Mouse (Mus musculus) hindbrain, embryonic 16.5 days (tissue): ENCODE measurements around the gene E2f8. TPM values are rescaled to one million over a fixed set of nuclear protein-coding genes. Genes with fewer than 3 reads are reported as not detected.

Source experiments
- ATAC-seq: fragments of 200-750 bp; cut with Nextera tagmentation; 2 replicates; pipeline ENCODE4 v1.8.0; 2017; ENCODE audit warnings: moderate TSS enrichment, moderate library complexity
- H3K27ac ChIP-seq: fragments of 300-500 bp; sonication (generic); 2 replicates; pipeline ENCODE4 v1.5.1; 2014; ENCODE audit warnings: low read depth, mild to moderate bottlenecking, control low read depth, low read length, moderate library complexity
- H3K27me3 ChIP-seq: fragments of 300-500 bp; sonication (generic); replicated peaks from 2 replicates; pipeline ENCODE4 v1.6.1; 2014; ENCODE audit warnings: low read length; ENCODE audit not compliant: control insufficient read depth, insufficient read depth
- H3K36me3 ChIP-seq: fragments of 300-500 bp; sonication (generic); 2 replicates; pipeline ENCODE4 v1.6.1; 2014; ENCODE audit warnings: mild to moderate bottlenecking, low read length, moderate library complexity, mixed read lengths; ENCODE audit not compliant: control insufficient read depth, insufficient read depth
- H3K4me1 ChIP-seq: fragments of 300-500 bp; sonication (generic); 2 replicates; pipeline ENCODE4 v1.6.1; 2014; ENCODE audit warnings: low read depth, low read length; ENCODE audit not compliant: control insufficient read depth, insufficient read depth
- H3K4me2 ChIP-seq: fragments of 300-500 bp; sonication (generic); 2 replicates; pipeline ENCODE4 v1.6.1; 2014; ENCODE audit warnings: mild to moderate bottlenecking, low read length, control low read depth, moderate library complexity
- H3K4me3 ChIP-seq: fragments of 300-500 bp; sonication (generic); 2 replicates; pipeline ENCODE4 v1.5.1; 2014; ENCODE audit warnings: mild to moderate bottlenecking, low read length, control low read depth, moderate library complexity
- H3K9ac ChIP-seq: fragments of 300-500 bp; sonication (generic); 2 replicates; pipeline ENCODE4 v1.6.1; 2014; ENCODE audit warnings: low read depth, mild to moderate bottlenecking, control low read depth, low read length, moderate library complexity
- H3K9me3 ChIP-seq: fragments of 300-500 bp; sonication (generic); 2 replicates; pipeline ENCODE4 v1.6.1; 2014; ENCODE audit warnings: mild to moderate bottlenecking, low read length, moderate library complexity; ENCODE audit not compliant: control insufficient read depth
- WGBS: fragments of 180-500 bp; shearing (Covaris S2); extraction: QIAGEN DNeasy Blood & Tissue Kit; methylation state at CpG from one replicate; pipeline ENCODE4 v1.1.7; 2014; 5-methylcytosine and 5-hydroxymethylcytosine counted together
- polyA plus RNA-seq: library from polyadenylated mRNA; unstranded; fragments of >200 nt; fragmentation: Nextera tagmentation; extraction: Ambion mirVana; gene quantifications from 2 replicates; pipeline ENCODE4 v1.2.1, GENCODE M21; 2015

The E2f8 gene
- polyA plus RNA-seq, 1 experiment from 2014 or later = 2.5 TPM

- no peak; the same call in 1 of the 2 replicates for ATAC-seq
- WGBS = 43% methylated on average over 6 of the region's 6 CpGs
- no peak overlapping the region for H3K9ac ChIP-seq
- H3K4me3 ChIP-seq = no peak overlapping the region
- no peaks in the 10 kb centered on the region for H3K4me1 ChIP-seq
- no peaks in the 10 kb centered on the region for H3K27me3 ChIP-seq
- no peaks in the 10 kb centered on the region for H3K36me3 ChIP-seq
- H3K4me2 ChIP-seq = no peak overlapping the region
- no peaks in the 10 kb centered on the region for H3K9me3 ChIP-seq
- 0 out of 2 replicates have a peak overlapping the region, but pooled peaks have one; percentile 7 for H3K27ac ChIP-seq
These were observed 29.8 kb downstream of the E2f8 start for GRCm38 (mm10) chr7:48851529-48852104.

- ATAC-seq = no peak
These were observed 33.4 kb downstream of the E2f8 start, which contains the start of gene Csrp3 for GRCm38 (mm10) chr7:48847820-48848650. Csrp3 (minus strand) TSS chr7:48848033.

DNA sequence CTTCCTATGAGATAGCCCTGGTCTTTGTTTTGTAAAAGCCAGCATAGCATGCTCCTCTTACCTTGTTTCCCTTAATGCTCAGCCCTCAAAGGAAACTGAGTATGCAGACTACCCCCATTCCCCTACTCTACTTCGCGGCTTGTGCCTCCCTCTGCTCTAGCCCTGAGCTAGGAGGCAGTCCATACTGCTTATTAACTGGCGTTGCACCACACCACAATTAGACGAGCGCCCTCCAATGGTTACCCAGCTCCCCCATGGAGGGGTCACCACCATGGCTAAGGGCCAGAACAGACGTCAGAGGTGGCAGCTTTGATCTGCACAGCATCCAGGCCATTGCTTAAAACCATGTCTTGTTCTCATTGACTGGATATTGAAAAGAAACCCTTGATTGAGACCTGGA is 34.6 kb downstream of the E2f8 start:
- WGBS = 42% methylated on average over 6 of the region's 6 CpGs
- ATAC-seq = no peak
- Histone ChIP-seq H3K9ac (no peak overlapping the region), H3K4me1 (no peaks in the 10 kb centered on the region), H3K27me3 (no peaks in the 10 kb centered on the region; the same call in none of the 2 replicates), H3K4me3 (no peak overlapping the region), H3K36me3 (no peaks in the 10 kb centered on the region), H3K9me3 (no peaks in the 10 kb centered on the region), H3K4me2 (no peak overlapping the region), H3K27ac (no peak overlapping the region)

More at GRCm38 (mm10) chr7:48847820-48848650, 33.4 kb downstream of the E2f8 start, which contains the start of gene Csrp3:
- no peak within 1 kb of the TSS for H3K4me2 ChIP-seq
- no peaks in the 10 kb centered on the region for H3K36me3 ChIP-seq
- no peak within 1 kb of the TSS for H3K27ac ChIP-seq
- no peaks in the 10 kb centered on the region; the same call in none of the 2 replicates for H3K27me3 ChIP-seq
- WGBS = 36% methylated on average over 11 of the region's 11 CpGs
- H3K9ac ChIP-seq = no peak within 1 kb of the TSS
- no peaks in the 10 kb centered on the region for H3K4me1 ChIP-seq
- no peaks in the 10 kb centered on the region for H3K9me3 ChIP-seq
- no peak within 1 kb of the TSS for H3K4me3 ChIP-seq

DNA sequence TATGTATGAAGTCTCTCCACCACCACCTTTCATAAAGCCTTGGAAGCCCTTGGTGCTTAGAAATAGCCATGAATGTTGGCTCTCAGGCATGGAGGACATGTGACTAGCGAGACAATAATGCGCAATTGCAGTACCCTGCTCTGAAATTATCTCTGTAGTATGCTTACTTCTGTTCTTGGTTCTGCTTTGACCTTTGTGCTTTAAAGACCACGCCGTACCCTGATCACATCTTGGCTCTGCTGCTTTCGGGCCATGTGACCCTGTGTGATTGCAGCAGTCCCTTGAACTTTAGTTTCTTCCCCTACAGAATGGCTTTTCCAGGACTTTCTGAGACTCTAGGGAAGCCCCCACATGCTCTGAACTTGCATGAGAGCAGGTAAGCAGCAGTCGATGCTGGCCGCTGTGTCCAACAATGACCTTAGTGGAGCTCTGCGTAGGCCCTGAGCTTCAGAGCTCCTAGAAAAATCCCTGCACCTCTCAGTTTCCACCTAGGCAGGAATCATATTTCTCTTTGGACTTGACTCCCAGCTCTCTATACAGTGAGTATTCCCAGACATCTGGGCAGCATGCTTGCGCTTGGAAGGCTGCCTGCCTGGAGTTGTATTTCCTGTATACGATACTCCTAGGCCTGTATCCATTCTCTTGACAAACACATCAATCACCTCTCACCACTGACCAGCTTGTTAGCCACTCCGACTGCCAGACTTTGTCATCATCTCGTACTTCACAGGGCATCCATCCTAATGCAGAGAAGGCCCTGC is 36.0 kb downstream of the E2f8 start:
- H3K4me3 ChIP-seq = no peak overlapping the region
- 87% methylated on average over 12 of the region's 12 CpGs for WGBS
- no peaks in the 10 kb centered on the region for H3K9me3 ChIP-seq
- no peak overlapping the region for H3K4me2 ChIP-seq
- no peaks in the 10 kb centered on the region for H3K4me1 ChIP-seq
- H3K36me3 ChIP-seq = no peaks in the 10 kb centered on the region
- ATAC-seq = no peak
- H3K27ac ChIP-seq = no peak overlapping the region
- peaks cover 2% of the 10 kb centered on the region for H3K27me3 ChIP-seq
- H3K9ac ChIP-seq = no peak overlapping the region

DNA sequence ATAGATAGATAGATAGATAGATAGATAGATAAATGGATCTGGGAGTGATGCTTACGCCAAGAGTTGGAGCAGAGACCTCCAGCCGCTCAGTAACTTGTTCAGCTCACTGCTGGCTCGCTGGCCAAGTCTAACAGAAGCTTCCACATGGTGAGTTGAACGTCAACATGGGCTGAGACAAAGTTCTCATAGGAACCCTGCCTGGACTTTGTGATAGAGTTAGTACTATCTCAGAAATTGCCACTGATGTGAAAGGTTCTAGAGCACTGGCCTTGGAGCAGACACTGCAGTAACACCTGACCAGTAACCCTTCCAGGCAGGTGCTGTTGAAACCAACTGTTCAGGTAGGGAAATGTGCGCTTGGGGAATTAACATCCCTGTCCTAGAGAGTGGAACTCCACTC is 37.9 kb downstream of the E2f8 start:
- no peak for ATAC-seq
- Histone ChIP-seq H3K4me3 (no peak overlapping the region), H3K4me2 (no peak overlapping the region), H3K9ac (no peak overlapping the region), H3K27me3 (peaks cover 11% of the 10 kb centered on the region), H3K9me3 (no peaks in the 10 kb centered on the region), H3K27ac (no peak overlapping the region), H3K4me1 (no peaks in the 10 kb centered on the region), H3K36me3 (no peaks in the 10 kb centered on the region)
- 88% methylated on average over 5 of the region's 5 CpGs for WGBS

DNA sequence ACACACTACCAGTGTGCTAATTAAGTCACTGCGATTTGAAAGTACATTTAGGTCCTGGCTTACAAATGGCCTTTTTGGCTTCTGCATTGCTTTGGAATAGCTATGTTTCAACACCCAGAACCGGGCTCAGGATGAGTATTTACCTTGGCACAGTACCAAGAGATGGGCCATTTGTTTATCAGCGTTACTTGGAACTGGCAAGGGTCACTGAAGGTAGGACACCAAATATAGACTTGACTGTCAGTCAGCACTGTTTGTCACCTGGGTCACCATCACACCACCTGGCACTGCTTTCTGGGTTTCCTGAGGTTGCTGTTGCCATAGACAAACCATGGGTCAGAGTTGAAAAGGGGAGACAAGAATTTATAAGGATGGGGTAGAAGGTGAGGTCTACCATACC is 39.0 kb downstream of the E2f8 start:
- no peak overlapping the region for H3K9ac ChIP-seq
- H3K4me1 ChIP-seq = no peaks in the 10 kb centered on the region
- no peak overlapping the region for H3K4me3 ChIP-seq
- H3K4me2 ChIP-seq = no peak overlapping the region
- ATAC-seq = no peak
- H3K9me3 ChIP-seq = no peaks in the 10 kb centered on the region
- 68% methylated on average over 3 of the region's 3 CpGs for WGBS
- H3K36me3 ChIP-seq = no peaks in the 10 kb centered on the region
- peaks cover 13% of the 10 kb centered on the region for H3K27me3 ChIP-seq
- no peak overlapping the region for H3K27ac ChIP-seq

DNA sequence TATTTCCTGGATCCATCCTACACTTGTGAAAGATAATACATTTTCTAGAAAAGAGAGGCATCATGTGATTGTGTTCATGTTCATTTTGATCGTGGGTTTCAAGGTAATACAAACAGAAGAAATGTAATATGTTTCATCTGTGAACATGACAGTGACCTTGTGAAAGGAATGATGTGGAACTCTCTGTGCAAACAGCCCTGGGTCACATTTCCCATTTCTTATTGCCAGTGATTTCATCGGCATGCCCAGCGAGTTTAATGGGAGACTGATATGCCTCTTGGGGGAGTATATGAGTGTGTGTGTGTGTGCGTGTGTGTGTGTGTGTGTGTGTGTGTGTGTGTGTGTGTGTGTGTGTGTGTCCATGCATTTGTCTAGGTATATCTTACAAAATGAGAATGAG is 39.9 kb downstream of the E2f8 start:
- no peaks in the 10 kb centered on the region for H3K4me1 ChIP-seq
- H3K36me3 ChIP-seq = no peaks in the 10 kb centered on the region
- H3K9me3 ChIP-seq = no peaks in the 10 kb centered on the region
- H3K4me3 ChIP-seq = no peak overlapping the region
- H3K27me3 ChIP-seq = peaks cover 16% of the 10 kb centered on the region
- H3K9ac ChIP-seq = no peak overlapping the region
- 73% methylated on average over 4 of the region's 4 CpGs for WGBS
- ATAC-seq = no peak
- no peak overlapping the region for H3K27ac ChIP-seq
- no peak overlapping the region for H3K4me2 ChIP-seq

DNA sequence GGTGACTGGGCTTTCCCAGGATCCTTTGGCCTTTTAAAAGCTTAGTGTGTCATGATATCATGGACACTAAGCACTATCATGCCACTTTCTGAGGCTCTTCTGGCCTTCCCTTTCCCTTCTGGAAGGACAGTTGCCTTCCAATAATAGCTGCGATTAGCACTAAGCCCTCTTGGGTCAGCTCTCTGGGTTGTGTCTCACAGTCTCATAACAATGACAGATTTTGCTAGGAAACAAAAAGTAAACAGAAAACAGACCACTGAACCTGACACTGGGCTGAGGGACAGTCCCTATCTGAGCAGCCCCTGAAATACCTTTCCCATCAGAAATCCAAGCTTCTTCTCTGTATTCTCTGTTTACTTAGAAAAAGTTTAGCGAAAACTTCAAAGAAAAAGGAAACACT is 40.9 kb downstream of the E2f8 start:
- no peak overlapping the region for H3K27ac ChIP-seq
- no peak overlapping the region for H3K4me3 ChIP-seq
- peaks cover 16% of the 10 kb centered on the region for H3K27me3 ChIP-seq
- no peaks in the 10 kb centered on the region for H3K9me3 ChIP-seq
- H3K4me2 ChIP-seq = no peak overlapping the region
- no peak overlapping the region for H3K9ac ChIP-seq
- peaks cover 2% of the 10 kb centered on the region for H3K4me1 ChIP-seq
- 87% methylated on average over 2 of the region's 2 CpGs for WGBS
- ATAC-seq = no peak
- H3K36me3 ChIP-seq = no peaks in the 10 kb centered on the region

DNA sequence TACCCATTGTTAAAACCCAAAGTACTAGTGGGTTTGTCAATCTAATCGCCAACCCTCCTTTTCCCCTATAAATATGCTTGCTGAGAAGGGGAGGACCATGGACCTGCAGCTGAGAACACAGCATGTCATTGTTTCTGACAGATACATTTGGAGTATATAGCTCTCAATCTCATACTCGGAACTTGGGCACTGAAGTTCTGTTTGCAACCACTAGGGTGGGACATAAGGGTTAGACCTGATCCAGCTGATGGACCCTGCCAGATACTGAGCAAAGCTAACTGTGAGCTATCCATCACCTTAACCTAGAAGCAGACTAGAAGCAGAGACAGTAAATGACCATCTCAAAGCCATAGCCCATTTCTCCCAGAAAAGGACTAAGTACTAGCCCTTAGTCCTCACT is 43.0 kb downstream of the E2f8 start:
- 74% methylated on average over 2 of the region's 2 CpGs for WGBS
- Histone ChIP-seq H3K9ac (no peak overlapping the region), H3K27me3 (peaks cover 20% of the 10 kb centered on the region)

More for the DNA sequence above, 43.0 kb downstream of the E2f8 start:
- Histone ChIP-seq H3K4me1 (peaks cover 10% of the 10 kb centered on the region), H3K4me3 (no peak overlapping the region), H3K27ac (no peak overlapping the region), H3K4me2 (no peak overlapping the region), H3K9me3 (no peaks in the 10 kb centered on the region), H3K36me3 (no peaks in the 10 kb centered on the region)
- ATAC-seq = no peak
